20 mouse cellular contexts compared by ENCODE assay signal in genomic region chr17:72901705-72902104, GRCm38 (mm10). TPM values are rescaled to one million over a fixed set of nuclear protein-coding genes. Genes with fewer than 3 reads are reported as not detected.
DNase-seq lines count a peak whose midpoint lies in the region; ATAC-seq and TF ChIP-seq lines count a peak whose summit lies in the region.
"Had no signal": no experiment of that assay in that cellular context is flagged by ENCODE, and none has a peak within 500 bp of the region (broad histone marks: within the 10 kb centered on the region; RNA-seq: fewer than 3 reads in every experiment).

No protein-coding gene starts in this region.

- H3K4me1 ChIP-seq in heart, embryonic 10.5 days, result peaks cover 41% of the 10 kb centered on the region
- H3K4me1 ChIP-seq in lung, adult 2 months (ENCODE audit: control insufficient read depth, insufficient read depth, low read length), result no peaks in the 10 kb centered on the region
- H3K4me1 ChIP-seq in lung, postnatal 0 days (ENCODE audit: insufficient read depth, low read depth, low read length), result no peaks in the 10 kb centered on the region
- no peaks in the 10 kb centered on the region for H3K4me1 ChIP-seq in forebrain, embryonic 13.5 days
- H3K4me1 ChIP-seq: forebrain, embryonic 12.5 days; hindbrain, embryonic 12.5 days had no signal

- no peaks in the 10 kb centered on the region for H3K9me3 ChIP-seq in heart, embryonic 10.5 days
- no peaks in the 10 kb centered on the region for H3K9me3 ChIP-seq in lung, postnatal 0 days (ENCODE audit: low read length)
- no peaks in the 10 kb centered on the region for H3K9me3 ChIP-seq in forebrain, embryonic 13.5 days (replicated peaks)
- H3K9me3 ChIP-seq: embryonic facial prominence, embryonic 13.5 days; forebrain, embryonic 12.5 days; heart, embryonic 15.5 days; hindbrain, embryonic 12.5 days; intestine, embryonic 15.5 days had no signal

- TF ChIP-seq EP300 in lung, postnatal 0 days (IDR thresholded peaks at IDR 0.05), result no peak

- H3K4me2 ChIP-seq in lung, postnatal 0 days (replicated peaks; ENCODE audit: low read depth, low read length), result no peak overlapping the region
- H3K4me2 ChIP-seq in forebrain, embryonic 13.5 days, result no peak overlapping the region
- H3K4me2 ChIP-seq: embryonic facial prominence, embryonic 13.5 days; forebrain, embryonic 12.5 days; heart, embryonic 11.5 days; heart, embryonic 15.5 days; hindbrain, embryonic 12.5 days had no signal

- no peaks in the 10 kb centered on the region for H3K27me3 ChIP-seq in heart, embryonic 10.5 days (ENCODE audit: insufficient read depth, poor library complexity, severe bottlenecking)
- no peaks in the 10 kb centered on the region for H3K27me3 ChIP-seq in lung, postnatal 0 days (replicated peaks; ENCODE audit: insufficient read depth, low read length)
- no peaks in the 10 kb centered on the region for H3K27me3 ChIP-seq in forebrain, embryonic 13.5 days
- H3K27me3 ChIP-seq: embryonic facial prominence, embryonic 13.5 days; forebrain, embryonic 12.5 days; heart, embryonic 15.5 days; hindbrain, embryonic 12.5 days; intestine, embryonic 15.5 days had no signal

- no peak for TF ChIP-seq POLR2A in lung, adult 2 months (IDR thresholded peaks at IDR 0.05; ENCODE audit: borderline replicate concordance, extremely low read depth, low read depth, low read length)

- no peak overlapping the region for H3K9ac ChIP-seq in lung, postnatal 0 days (replicated peaks; ENCODE audit: low read depth)
- H3K9ac ChIP-seq in forebrain, embryonic 13.5 days, result no peak overlapping the region
- H3K9ac ChIP-seq: embryonic facial prominence, embryonic 13.5 days; forebrain, embryonic 12.5 days; forebrain, postnatal 0 days; heart, embryonic 15.5 days; hindbrain, embryonic 12.5 days; intestine, embryonic 15.5 days had no signal

- ATAC-seq in lung, postnatal 0 days, result no peak
- peak; percentile 59 for ATAC-seq in activated CD4-positive, CD25-positive, alpha-beta regulatory T cell, adult 4 months
- no peak for ATAC-seq in forebrain, embryonic 13.5 days
- ATAC-seq: forebrain, postnatal 0 days; hindbrain, embryonic 16.5 days had no signal

- no peak overlapping the region for H3K4me3 ChIP-seq in heart, embryonic 10.5 days
- no peak overlapping the region for H3K4me3 ChIP-seq in lung, adult 2 months (replicated peaks; ENCODE audit: extremely low read depth, low read depth, low read length)
- no peak overlapping the region for H3K4me3 ChIP-seq in lung, postnatal 0 days (ENCODE audit: low read depth, low read length)
- H3K4me3 ChIP-seq in forebrain, embryonic 13.5 days, result no peak overlapping the region
- H3K4me3 ChIP-seq: embryonic facial prominence, embryonic 13.5 days; forebrain, embryonic 12.5 days; heart, embryonic 15.5 days; hindbrain, embryonic 12.5 days; intestine, embryonic 15.5 days had no signal

- no peaks in the 10 kb centered on the region for H3K36me3 ChIP-seq in heart, embryonic 10.5 days
- no peaks in the 10 kb centered on the region for H3K36me3 ChIP-seq in lung, postnatal 0 days (ENCODE audit: insufficient read depth, low read length)
- no peaks in the 10 kb centered on the region for H3K36me3 ChIP-seq in forebrain, embryonic 13.5 days (ENCODE audit: poor library complexity, severe bottlenecking)
- H3K36me3 ChIP-seq: embryonic facial prominence, embryonic 13.5 days; forebrain, embryonic 12.5 days; G1E; heart, embryonic 15.5 days; hindbrain, embryonic 12.5 days; intestine, embryonic 15.5 days had no signal

- WGBS in heart, embryonic 10.5 days, result 88% methylated on average over 4 of the region's 4 CpGs
- 62% methylated on average over 4 of the region's 4 CpGs for WGBS in lung, adult 2 months
- 82% methylated on average over 4 of the region's 4 CpGs for WGBS in lung, postnatal 0 days
- 91% methylated on average over 4 of the region's 4 CpGs for WGBS in forebrain, embryonic 13.5 days

- DNase-seq in heart, embryonic 10.5 days (ENCODE audit: low spot score), result peak; percentile 2
- no peak for DNase-seq in heart, postnatal 36 days
- DNase-seq in lung, adult 2 months, result peak; percentile 1
- no peak for DNase-seq in lung, postnatal 0 days (ENCODE audit: low spot score)
- DNase-seq in layer of hippocampus, postnatal 10 days (ENCODE audit: low spot score in 2 of 2), result no peak
- DNase-seq: adrenal gland, postnatal 14 days; cerebellum, adult 11-12 months; cerebellum, adult 9-10 months; forebrain, postnatal 0 days; gastrocnemius, postnatal 25 days had no signal

- intact Hi-C loops in heart, postnatal 36 days (cut with DNase I), result no loop called here

- no peak overlapping the region for H3K27ac ChIP-seq in heart, embryonic 10.5 days
- H3K27ac ChIP-seq in lung, postnatal 0 days (ENCODE audit: low read length), result no peak overlapping the region
- H3K27ac ChIP-seq in forebrain, embryonic 13.5 days, result no peak overlapping the region
- H3K27ac ChIP-seq: embryonic facial prominence, embryonic 13.5 days; forebrain, embryonic 12.5 days; heart, embryonic 15.5 days; hindbrain, embryonic 12.5 days; intestine, embryonic 15.5 days had no signal

- no peak for TF ChIP-seq CTCF in lung, adult 2 months (IDR thresholded peaks at IDR 0.05; ENCODE audit: insufficient read depth, low read length)
- no peak for TF ChIP-seq CTCF in lung, postnatal 0 days (IDR thresholded peaks at IDR 0.05)

RNA-seq across cellular contexts. Expression of gene Lbh, which starts 16.4 kb away (rescaled TPM):
- 10.8 and 15.4 TPM in 2 replicates for polyA plus RNA-seq in heart, embryonic 10.5 days (2016; fragmentation: Nextera tagmentation; extraction: Ambion mirVana)
- 100 to 1,000 TPM; 339 to 436 TPM for total RNA-seq in heart, postnatal 36 days (2021)
- 151 and 253 TPM in 2 replicates for polyA plus RNA-seq in lung, adult 2 months (2012; rRNA removed)
- 16.2 and 19.2 TPM in 2 replicates for polyA plus RNA-seq in lung, postnatal 0 days (2015; fragmentation: Nextera tagmentation; extraction: Ambion mirVana)
- 10 to 100 TPM; 24.2 to 29.3 TPM for polyA plus RNA-seq in activated CD4-positive, CD25-positive, alpha-beta regulatory T cell, adult 4 months (2017; shearing (Covaris generic))
- polyA plus RNA-seq in forebrain, embryonic 13.5 days (2015; fragmentation: Nextera tagmentation; extraction: Ambion mirVana), result 5.3 and 5.6 TPM in 2 replicates
- total RNA-seq in layer of hippocampus, postnatal 10 days (2021), result 10 to 100 TPM; 46.5 to 47.0 TPM

Comparison
In these comparisons a context has a peak if more than half of its experiments do, and no peak if none do; other contexts are left out.
1. DNase-seq: peak in heart, embryonic 10.5 days (single experiment) and lung, adult 2 months (single experiment); none in heart, postnatal 36 days (0 of 2), lung, postnatal 0 days (single experiment) and layer of hippocampus, postnatal 10 days (0 of 2).